Mouse (Mus musculus): ENCODE measurements around the gene Frat2.

The Frat2 gene

GRCm38 (mm10) chr19:41844345-41844744 is 3.6 kb downstream of the Frat2 start:
- no peak for DNase-seq

- DNase-seq: no peak
Observed at GRCm38 (mm10) chr19:41842706-41843105, 5.2 kb downstream of the Frat2 start.

- DNase-seq: peak; percentile 77
Observed at GRCm38 (mm10) chr19:41842196-41842595, 5.7 kb downstream of the Frat2 start.

- no peak for DNase-seq
Observed at GRCm38 (mm10) chr19:41841105-41841750, 6.7 kb downstream of the Frat2 start.

DNA sequence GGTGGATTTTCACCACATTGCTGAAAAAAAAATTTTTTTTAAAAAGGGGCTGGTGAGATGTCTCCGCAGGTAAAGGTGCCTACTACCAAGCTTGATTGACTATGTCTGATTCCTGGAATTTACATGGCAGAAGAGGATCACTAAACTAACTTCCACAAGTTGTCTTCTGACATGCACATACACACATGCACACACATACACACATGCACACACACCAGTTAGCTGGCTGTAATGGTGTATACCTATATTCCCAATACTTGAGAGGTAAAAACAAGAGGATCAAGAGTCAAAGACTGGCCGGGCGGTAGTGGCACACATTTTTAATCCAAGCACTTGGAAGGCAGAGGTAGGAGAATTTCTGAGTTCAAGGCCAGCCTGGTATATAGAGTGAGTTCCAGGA is 8.2 kb downstream of the Frat2 start:
- no peak for DNase-seq

- DNase-seq: no peak
Observed at GRCm38 (mm10) chr19:41838808-41839207, 9.1 kb downstream of the Frat2 start.

DNA sequence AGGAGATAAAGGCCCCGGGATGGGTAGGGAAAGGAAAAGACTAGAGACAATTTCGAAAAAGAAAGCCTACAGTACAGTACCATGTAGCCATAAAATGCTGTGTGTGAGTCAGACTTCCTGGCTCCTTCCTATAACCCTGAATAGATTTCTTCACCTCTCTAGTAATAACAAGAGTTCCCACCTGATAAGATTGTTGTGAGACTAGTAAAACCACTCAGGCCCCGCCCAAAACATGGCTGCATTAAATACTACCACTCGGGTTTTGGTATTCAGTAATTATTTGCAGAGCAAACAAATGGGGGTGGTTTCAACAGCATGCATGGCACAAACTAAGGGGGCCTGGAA is 10.0 kb downstream of the Frat2 start:
- DNase-seq: no peak

DNA sequence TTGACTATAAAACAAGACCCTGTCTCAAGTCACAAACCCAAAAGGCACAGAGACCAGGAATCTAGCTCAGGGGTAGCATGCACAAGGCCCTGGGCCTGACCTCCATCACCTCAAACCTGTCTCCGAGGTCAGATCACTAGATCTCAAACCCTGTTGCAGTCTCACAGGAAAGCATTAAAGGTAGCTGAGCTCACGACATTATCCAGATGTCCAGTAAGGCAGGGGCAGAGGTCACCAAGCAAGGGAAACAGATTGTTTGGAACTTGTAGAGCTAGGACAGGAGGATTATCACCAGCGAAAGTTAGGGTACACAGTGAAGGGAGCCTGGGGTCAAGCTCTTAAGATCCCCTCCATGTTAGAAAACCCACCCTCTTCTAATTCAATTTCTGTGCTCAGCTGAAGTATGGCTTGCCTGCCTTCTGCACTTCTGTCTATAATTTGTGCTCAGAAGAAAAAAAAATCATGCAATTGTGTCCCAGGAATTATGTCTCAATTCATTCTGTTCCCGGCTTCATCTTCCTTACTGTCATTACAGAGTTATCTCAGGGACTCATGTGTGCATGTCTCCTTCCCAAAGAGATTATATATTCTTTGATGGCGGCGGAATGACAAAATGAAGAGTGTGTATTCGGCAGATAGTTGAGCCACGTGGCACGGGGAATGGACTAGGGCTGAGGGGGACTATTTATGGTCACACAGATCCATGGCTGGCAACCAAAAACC is 10.6 kb downstream of the Frat2 start:
- DNase-seq: no peak

- DNase-seq: no peak
Observed at GRCm38 (mm10) chr19:41836719-41837118, 11.2 kb downstream of the Frat2 start.

- DNase-seq: no peak
Observed at GRCm38 (mm10) chr19:41835816-41836215, 12.1 kb downstream of the Frat2 start.

- DNase-seq: no peak
Observed at GRCm38 (mm10) chr19:41835407-41835806, 12.5 kb downstream of the Frat2 start.

GRCm38 (mm10) chr19:41832501-41833201 is 15.3 kb downstream of the Frat2 start:
- no peak for DNase-seq

GRCm38 (mm10) chr19:41831718-41832391 is 16.1 kb downstream of the Frat2 start:
- DNase-seq: no peak

- DNase-seq: no peak
Observed at GRCm38 (mm10) chr19:41831101-41831570, 16.8 kb downstream of the Frat2 start.

DNA sequence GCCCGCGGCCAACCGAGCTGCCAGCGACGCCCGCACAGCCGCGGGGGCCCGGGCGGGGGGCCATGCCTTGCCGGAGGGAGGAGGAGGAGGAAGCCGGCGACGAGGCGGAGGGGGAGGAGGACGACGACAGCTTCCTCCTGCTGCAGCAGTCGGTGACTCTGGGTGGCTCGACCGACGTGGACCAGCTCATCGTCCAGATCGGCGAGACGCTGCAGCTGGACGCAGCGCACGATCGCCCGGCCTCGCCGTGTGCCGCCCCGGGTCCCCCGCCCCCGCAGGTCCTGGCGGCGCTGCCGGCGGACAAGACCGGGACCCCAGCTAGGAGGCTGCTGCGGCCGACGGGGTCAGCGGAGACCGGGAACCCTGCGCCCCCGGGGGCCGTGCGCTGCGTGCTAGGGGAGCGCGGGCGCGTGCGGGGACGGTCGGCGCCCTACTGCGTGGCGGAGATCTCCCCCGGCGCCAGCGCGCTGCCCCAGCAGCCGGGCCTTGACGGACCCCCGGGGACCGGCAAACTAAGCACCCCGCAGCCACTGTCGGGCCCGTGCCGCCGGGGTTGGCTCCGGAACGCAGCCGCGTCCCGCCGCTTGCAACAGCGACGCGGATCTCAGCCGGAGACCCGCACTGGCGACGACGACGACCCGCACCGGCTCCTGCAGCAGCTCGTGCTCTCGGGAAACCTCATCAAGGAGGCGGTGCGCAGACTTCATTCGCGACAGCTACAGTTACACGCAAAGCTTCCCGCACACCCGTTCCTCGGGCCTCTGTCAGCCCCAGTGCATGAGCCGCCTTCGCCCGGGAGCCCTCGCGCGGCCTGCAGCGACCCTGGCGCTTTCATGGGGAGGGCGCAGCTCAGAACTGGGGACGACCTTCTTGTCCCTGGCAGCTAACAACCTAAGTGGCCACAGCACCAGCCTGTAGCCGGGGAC is 17.6 kb downstream of the Frat2 start:
- no peak for DNase-seq

DNA sequence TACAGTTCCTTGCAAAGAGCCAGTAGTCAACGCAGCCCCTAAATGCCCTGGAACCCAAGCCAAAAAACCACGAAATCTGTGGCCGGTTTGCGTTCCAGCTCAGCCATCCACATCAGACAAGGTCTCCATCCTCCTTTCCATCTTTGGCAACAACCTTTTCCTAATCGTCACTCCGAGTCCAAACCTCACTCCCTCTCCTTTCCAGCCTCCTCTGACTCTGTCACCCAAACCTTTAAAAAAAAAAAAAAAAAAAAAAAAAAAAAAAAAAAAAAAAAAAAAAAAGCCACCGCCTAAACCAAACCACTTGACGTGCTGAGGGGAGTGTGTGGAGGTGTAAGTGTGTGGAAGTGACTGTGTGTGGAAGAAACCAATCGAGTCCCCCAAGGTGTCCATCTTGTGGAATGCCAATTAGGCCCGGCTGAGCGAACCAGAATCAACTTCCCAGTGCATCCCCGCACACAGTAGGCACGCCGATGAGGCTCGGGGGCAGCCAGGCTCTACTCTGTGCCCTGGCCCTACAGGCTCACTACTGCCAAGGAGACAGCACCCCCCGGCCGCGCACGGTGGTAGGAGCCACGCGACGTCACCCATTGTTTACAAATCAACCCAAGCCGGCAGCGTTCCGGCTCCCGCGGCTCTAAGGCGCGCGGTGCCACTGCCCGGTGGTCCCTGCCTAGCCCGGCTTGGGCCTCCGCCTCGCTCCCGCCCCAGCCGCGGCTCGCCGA is 18.4 kb downstream of the Frat2 start, which contains the start of gene Frat1:
TSS of gene Frat1 (plus strand) at position 590 of the 725 bp plus-strand sequence.
- peak; percentile 98 for DNase-seq

DNA sequence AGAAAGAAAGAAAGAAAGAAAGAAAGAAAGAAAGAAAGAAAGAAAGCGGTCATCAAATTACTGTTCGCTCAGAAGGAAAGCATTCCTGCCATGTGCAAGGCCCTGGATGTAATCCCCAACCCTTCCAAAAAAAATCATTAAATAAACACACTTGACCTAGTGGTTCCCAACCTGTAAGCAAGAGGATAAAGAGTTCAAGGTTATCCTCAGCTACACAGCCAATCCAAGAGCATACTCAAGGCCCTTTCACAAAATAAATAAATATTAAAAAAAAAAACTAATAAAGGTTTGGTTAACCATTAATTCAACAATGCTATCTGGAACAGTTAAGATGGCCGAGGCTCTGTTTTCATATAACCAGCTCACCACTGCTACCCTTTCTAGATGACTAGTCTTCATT is 19.0 kb downstream of the Frat2 start:
- no peak for DNase-seq

DNA sequence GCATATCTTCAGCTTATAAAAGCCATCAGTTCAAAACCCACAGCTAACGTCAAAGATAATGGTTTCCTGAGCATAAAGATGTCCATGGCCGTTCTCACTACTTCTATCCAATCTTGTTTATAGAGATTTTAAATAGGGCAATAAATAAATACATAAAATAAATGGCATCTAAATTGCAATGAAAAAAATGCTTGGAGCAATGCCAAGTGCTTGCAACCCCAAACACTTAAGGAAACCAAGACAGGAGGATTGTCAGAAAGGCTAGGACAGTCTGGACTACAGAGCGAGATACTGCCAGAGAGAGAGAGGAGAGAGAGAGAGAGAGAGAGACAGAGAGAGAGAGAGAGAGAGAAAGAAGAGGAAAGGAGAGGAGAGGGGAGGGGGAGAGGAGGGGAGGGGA is 21.4 kb downstream of the Frat2 start:
- DNase-seq: no peak

DNA sequence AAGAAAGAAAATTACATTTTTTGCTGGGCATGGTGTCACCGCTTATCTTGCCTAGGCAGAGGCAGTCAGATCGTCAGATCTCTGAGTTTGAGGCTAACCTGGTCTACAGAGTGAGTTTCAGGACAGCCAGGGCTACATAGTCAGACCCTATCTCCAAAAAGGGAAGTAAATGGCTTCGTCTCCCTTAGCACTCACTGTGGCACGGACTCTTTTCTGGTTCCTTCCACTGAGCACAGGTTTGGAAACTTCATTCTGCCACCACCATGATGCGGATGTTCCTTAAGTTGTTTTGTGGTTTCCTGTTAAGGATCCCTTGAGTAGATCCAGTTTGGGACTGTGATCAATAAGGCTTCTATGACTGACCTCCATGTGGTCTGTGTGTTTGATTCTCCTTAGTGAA is 23.0 kb downstream of the Frat2 start:
- DNase-seq: no peak

GRCm38 (mm10) chr19:41822589-41822988 is 25.3 kb downstream of the Frat2 start:
- no peak for DNase-seq

DNA sequence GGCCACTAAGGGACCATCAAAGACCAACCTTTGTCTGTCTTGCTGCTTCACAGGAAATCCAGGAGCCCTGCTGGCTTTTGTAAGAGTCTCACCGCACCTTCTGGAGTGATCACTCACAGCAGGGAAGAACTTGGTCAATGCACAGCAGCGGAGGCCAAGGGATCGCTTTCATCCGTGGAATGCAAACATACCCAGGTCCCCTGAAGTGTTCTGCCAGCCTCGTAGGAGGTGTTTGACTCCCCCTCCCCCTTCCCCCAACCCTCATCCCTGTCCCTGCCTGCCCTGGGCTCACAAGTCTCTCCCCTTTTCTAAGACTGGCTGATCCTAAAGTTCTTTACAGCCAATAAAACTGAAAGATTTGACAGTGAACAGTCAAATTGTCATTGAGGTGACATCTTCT is 26.5 kb downstream of the Frat2 start:
- DNase-seq: no peak

DNA sequence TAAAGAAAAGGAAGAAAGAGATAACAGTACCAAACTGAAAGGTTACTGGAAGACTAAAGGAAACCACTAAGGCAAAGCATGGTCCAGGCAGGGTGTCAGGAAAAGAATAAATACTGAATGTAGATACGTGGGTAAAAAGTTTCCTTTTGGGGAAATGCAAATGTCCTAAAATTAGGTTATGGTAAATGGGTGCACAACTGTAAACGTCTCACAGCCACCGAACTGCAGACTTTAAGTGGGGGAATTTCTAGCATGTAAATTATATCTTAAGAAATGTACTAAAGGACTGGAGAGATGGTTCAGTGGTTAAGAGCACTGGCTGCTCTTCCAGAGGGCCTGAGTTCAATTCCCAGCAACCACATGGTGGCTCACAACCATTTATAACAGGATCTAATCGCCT is 29.2 kb downstream of the Frat2 start:
- no peak for DNase-seq

Measured in cerebellum, adult 9-10 months (tissue).